Mouse (Mus musculus): ENCODE measurements around the gene Fads2. TPM values are rescaled to one million over a fixed set of nuclear protein-coding genes. Genes with fewer than 3 reads are reported as not detected.

Fads2 gene
- polyA plus RNA-seq, 1 experiment from 2014 or later = 57.0 TPM

- WGBS = 75% methylated on average over 2 of the region's 2 CpGs
- no peaks in the 10 kb centered on the region for H3K36me3 ChIP-seq (ENCODE audit: control insufficient read depth, insufficient read depth, low read length)
- H3K27ac ChIP-seq (replicated peaks; ENCODE audit: low read depth, low read length) = no peak overlapping the region
- no peaks in the 10 kb centered on the region for H3K27me3 ChIP-seq (ENCODE audit: control insufficient read depth, insufficient read depth, low read length)
- no peak overlapping the region for H3K4me3 ChIP-seq (ENCODE audit: low read depth, low read length)
- H3K4me2 ChIP-seq (ENCODE audit: low read depth, severe bottlenecking) = no peak overlapping the region
- DNase-seq (ENCODE audit: low spot score) = no peak
- ATAC-seq (ENCODE audit: insufficient number of reproducible peaks, low FRiP score, low TSS enrichment, low read depth) = no peak
- no peaks in the 10 kb centered on the region for H3K9me3 ChIP-seq (ENCODE audit: control insufficient read depth, low read length)
- H3K4me1 ChIP-seq (ENCODE audit: control insufficient read depth, insufficient read depth, low read length) = peaks cover 6% of the 10 kb centered on the region
- no peak overlapping the region for H3K9ac ChIP-seq (ENCODE audit: low read length)
These were observed 61.9 kb downstream of the Fads2 start for GRCm38 (mm10) chr19:10039615-10040014.

- Histone ChIP-seq H3K9ac (ENCODE audit: low read length) (no peak overlapping the region), H3K4me1 (ENCODE audit: control insufficient read depth, insufficient read depth, low read length) (peaks cover 6% of the 10 kb centered on the region), H3K27me3 (ENCODE audit: control insufficient read depth, insufficient read depth, low read length) (no peaks in the 10 kb centered on the region), H3K4me2 (ENCODE audit: low read depth, severe bottlenecking) (no peak overlapping the region), H3K9me3 (ENCODE audit: control insufficient read depth, low read length) (no peaks in the 10 kb centered on the region), H3K4me3 (ENCODE audit: low read depth, low read length) (no peak overlapping the region), H3K36me3 (ENCODE audit: control insufficient read depth, insufficient read depth, low read length) (no peaks in the 10 kb centered on the region), H3K27ac (replicated peaks; ENCODE audit: low read depth, low read length) (no peak overlapping the region)
- DNase-seq (ENCODE audit: low spot score) (no peak), ATAC-seq (ENCODE audit: insufficient number of reproducible peaks, low FRiP score, low TSS enrichment, low read depth) (no peak)
- WGBS = 13% methylated on average over 3 of the region's 3 CpGs
These were observed 62.6 kb downstream of the Fads2 start for GRCm38 (mm10) chr19:10038910-10039309.

GRCm38 (mm10) chr19:10038364-10038763, 63.2 kb downstream of the Fads2 start:
- no peaks in the 10 kb centered on the region for H3K9me3 ChIP-seq (ENCODE audit: control insufficient read depth, low read length)
- no peak overlapping the region for H3K27ac ChIP-seq (replicated peaks; ENCODE audit: low read depth, low read length)
- ATAC-seq (ENCODE audit: insufficient number of reproducible peaks, low FRiP score, low TSS enrichment, low read depth) (no peak), DNase-seq (ENCODE audit: low spot score) (no peak)
- 85% methylated on average over 3 of the region's 3 CpGs for WGBS
- no peak overlapping the region for H3K4me2 ChIP-seq (ENCODE audit: low read depth, severe bottlenecking)
- no peaks in the 10 kb centered on the region for H3K27me3 ChIP-seq (ENCODE audit: control insufficient read depth, insufficient read depth, low read length)
- no peak overlapping the region for H3K9ac ChIP-seq (ENCODE audit: low read length)
- peaks cover 6% of the 10 kb centered on the region for H3K4me1 ChIP-seq (ENCODE audit: control insufficient read depth, insufficient read depth, low read length)
- no peaks in the 10 kb centered on the region for H3K36me3 ChIP-seq (ENCODE audit: control insufficient read depth, insufficient read depth, low read length)
- no peak overlapping the region for H3K4me3 ChIP-seq (ENCODE audit: low read depth, low read length)

GRCm38 (mm10) chr19:10037534-10037933, 64.0 kb downstream of the Fads2 start:
- no peak overlapping the region for H3K4me2 ChIP-seq (ENCODE audit: low read depth, severe bottlenecking)
- WGBS = 66% methylated on average over 2 of the region's 2 CpGs
- H3K9ac ChIP-seq (ENCODE audit: low read length) = no peak overlapping the region
- ATAC-seq (ENCODE audit: insufficient number of reproducible peaks, low FRiP score, low TSS enrichment, low read depth) (no peak), DNase-seq (ENCODE audit: low spot score) (no peak)
- no peaks in the 10 kb centered on the region for H3K27me3 ChIP-seq (ENCODE audit: control insufficient read depth, insufficient read depth, low read length)
- H3K9me3 ChIP-seq (ENCODE audit: control insufficient read depth, low read length) = no peaks in the 10 kb centered on the region
- H3K4me1 ChIP-seq (ENCODE audit: control insufficient read depth, insufficient read depth, low read length) = peaks cover 6% of the 10 kb centered on the region
- H3K4me3 ChIP-seq (ENCODE audit: low read depth, low read length) = no peak overlapping the region
- no peaks in the 10 kb centered on the region for H3K36me3 ChIP-seq (ENCODE audit: control insufficient read depth, insufficient read depth, low read length)
- H3K27ac ChIP-seq (replicated peaks; ENCODE audit: low read depth, low read length) = no peak overlapping the region

GRCm38 (mm10) chr19:10034785-10035447, 66.6 kb downstream of the Fads2 start:
- H3K4me3 ChIP-seq (ENCODE audit: low read depth, low read length) = no peak overlapping the region
- ATAC-seq (ENCODE audit: insufficient number of reproducible peaks, low FRiP score, low TSS enrichment, low read depth) (peak; percentile 53), DNase-seq (ENCODE audit: low spot score) (peak; percentile 92)
- no peaks in the 10 kb centered on the region for H3K27me3 ChIP-seq (ENCODE audit: control insufficient read depth, insufficient read depth, low read length)
- no peak overlapping the region for H3K9ac ChIP-seq (ENCODE audit: low read length)
- H3K4me1 ChIP-seq (ENCODE audit: control insufficient read depth, insufficient read depth, low read length) = no peaks in the 10 kb centered on the region
- no peak overlapping the region for H3K27ac ChIP-seq (replicated peaks; ENCODE audit: low read depth, low read length)
- H3K36me3 ChIP-seq (ENCODE audit: control insufficient read depth, insufficient read depth, low read length) = no peaks in the 10 kb centered on the region
- no peak overlapping the region for H3K4me2 ChIP-seq (ENCODE audit: low read depth, severe bottlenecking)
- no peaks in the 10 kb centered on the region for H3K9me3 ChIP-seq (ENCODE audit: control insufficient read depth, low read length)
- WGBS = 59% methylated on average over 8 of the region's 8 CpGs

GRCm38 (mm10) chr19:10034356-10034755, 67.2 kb downstream of the Fads2 start:
- no peak overlapping the region for H3K4me3 ChIP-seq (ENCODE audit: low read depth, low read length)
- H3K9me3 ChIP-seq (ENCODE audit: control insufficient read depth, low read length) = no peaks in the 10 kb centered on the region
- no peak overlapping the region for H3K27ac ChIP-seq (replicated peaks; ENCODE audit: low read depth, low read length)
- WGBS = 92% methylated on average over 5 of the region's 5 CpGs
- H3K36me3 ChIP-seq (ENCODE audit: control insufficient read depth, insufficient read depth, low read length) = peaks cover 2% of the 10 kb centered on the region; the same call in 1 of the 2 replicates
- no peak for ATAC-seq (ENCODE audit: insufficient number of reproducible peaks, low FRiP score, low TSS enrichment, low read depth)
- no peak for DNase-seq (ENCODE audit: low spot score)
- no peaks in the 10 kb centered on the region for H3K4me1 ChIP-seq (ENCODE audit: control insufficient read depth, insufficient read depth, low read length)
- H3K27me3 ChIP-seq (ENCODE audit: control insufficient read depth, insufficient read depth, low read length) = no peaks in the 10 kb centered on the region
- no peak overlapping the region for H3K4me2 ChIP-seq (ENCODE audit: low read depth, severe bottlenecking)
- no peak overlapping the region for H3K9ac ChIP-seq (ENCODE audit: low read length)

GRCm38 (mm10) chr19:10033211-10033973, 68.2 kb downstream of the Fads2 start:
- no peaks in the 10 kb centered on the region for H3K9me3 ChIP-seq (ENCODE audit: control insufficient read depth, low read length)
- H3K36me3 ChIP-seq (ENCODE audit: control insufficient read depth, insufficient read depth, low read length) = peaks cover 2% of the 10 kb centered on the region; the same call in 1 of the 2 replicates
- no peak overlapping the region for H3K4me2 ChIP-seq (ENCODE audit: low read depth, severe bottlenecking)
- no peak overlapping the region for H3K27ac ChIP-seq (replicated peaks; ENCODE audit: low read depth, low read length)
- DNase-seq (ENCODE audit: low spot score) (peak; percentile 70), ATAC-seq (ENCODE audit: insufficient number of reproducible peaks, low FRiP score, low TSS enrichment, low read depth) (0 out of 2 replicates have a peak, but pooled peaks have one; percentile 36)
- no peak overlapping the region for H3K9ac ChIP-seq (ENCODE audit: low read length)
- H3K4me1 ChIP-seq (ENCODE audit: control insufficient read depth, insufficient read depth, low read length) = no peaks in the 10 kb centered on the region
- no peak overlapping the region for H3K4me3 ChIP-seq (ENCODE audit: low read depth, low read length)
- no peaks in the 10 kb centered on the region for H3K27me3 ChIP-seq (ENCODE audit: control insufficient read depth, insufficient read depth, low read length)
- 43% methylated on average over 8 of the region's 8 CpGs for WGBS

- no peak overlapping the region for H3K27ac ChIP-seq (replicated peaks; ENCODE audit: low read depth, low read length)
- 0 out of 2 replicates have a peak, but pooled peaks cover 3% of the 10 kb centered on the region for H3K4me1 ChIP-seq (ENCODE audit: control insufficient read depth, insufficient read depth, low read length)
- no peaks in the 10 kb centered on the region for H3K27me3 ChIP-seq (ENCODE audit: control insufficient read depth, insufficient read depth, low read length)
- no peaks in the 10 kb centered on the region for H3K9me3 ChIP-seq (ENCODE audit: control insufficient read depth, low read length)
- WGBS = 90% methylated on average over 2 of the region's 2 CpGs
- no peak overlapping the region for H3K9ac ChIP-seq (ENCODE audit: low read length)
- H3K4me2 ChIP-seq (ENCODE audit: low read depth, severe bottlenecking) = no peak overlapping the region
- no peak overlapping the region for H3K4me3 ChIP-seq (ENCODE audit: low read depth, low read length)
- peaks cover 6% of the 10 kb centered on the region for H3K36me3 ChIP-seq (ENCODE audit: control insufficient read depth, insufficient read depth, low read length)
- ATAC-seq (ENCODE audit: insufficient number of reproducible peaks, low FRiP score, low TSS enrichment, low read depth) (no peak), DNase-seq (ENCODE audit: low spot score) (no peak)
These were observed 71.8 kb downstream of the Fads2 start for GRCm38 (mm10) chr19:10029746-10030145.
